Mouse (Mus musculus) hindlimb bud, embryonic 11.5 days (tissue): ENCODE results near the gene Pcf11.

ENCODE experiments used
- DNase-seq: peaks from one replicate; pipeline ENCODE4 v3.0.0-alpha.2; 2012; ENCODE audit warnings: low read depth, low spot score; ENCODE audit errors: extremely low spot score

The Pcf11 gene

DNA sequence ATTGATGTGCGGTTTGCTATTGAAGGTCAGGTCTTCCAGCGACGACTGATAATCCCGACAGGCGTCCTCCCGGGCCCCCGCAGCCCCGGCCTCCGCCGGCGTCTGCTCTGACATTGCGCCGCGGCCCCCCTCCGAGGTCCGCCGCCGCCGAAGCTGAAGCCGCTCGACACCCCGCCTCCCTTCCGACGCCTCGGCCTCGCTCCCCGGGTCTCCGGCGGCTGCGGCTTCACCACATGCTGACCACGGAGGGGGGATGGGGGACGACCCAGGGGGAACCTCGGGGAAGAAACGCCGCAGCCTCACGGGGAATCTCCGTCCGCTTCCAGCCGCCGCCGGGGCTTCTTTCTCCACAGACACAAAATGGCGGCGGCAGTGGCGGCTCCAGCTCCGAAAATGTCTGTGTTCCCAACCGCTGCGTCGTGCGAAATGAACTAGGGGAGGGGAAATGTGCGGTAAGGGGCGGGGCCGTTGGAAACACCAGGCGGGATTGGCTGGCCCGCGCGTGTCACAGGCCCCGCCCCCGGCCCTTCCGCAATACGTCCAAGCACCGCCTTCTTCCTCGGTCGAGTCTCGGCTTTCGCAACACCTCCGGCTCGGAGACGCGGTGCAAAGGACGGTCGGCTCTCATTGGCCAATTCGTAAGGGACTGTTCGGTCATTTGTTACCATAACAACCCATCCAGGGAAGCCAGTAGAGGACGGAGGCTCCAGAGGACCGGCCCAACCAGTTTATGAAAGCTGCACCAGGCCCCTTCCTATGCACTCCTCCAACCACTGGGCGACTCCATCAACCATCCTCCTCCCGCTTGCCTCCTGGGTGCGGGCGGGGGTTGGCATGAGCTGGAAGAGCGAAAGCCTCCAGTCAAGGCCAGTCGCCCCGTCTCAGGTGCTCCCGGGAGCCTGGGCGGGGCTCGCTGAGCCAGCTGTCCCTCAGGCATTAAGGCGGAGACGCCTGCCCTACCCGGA is at the start of gene Pcf11:
Pcf11 (minus strand) TSS at position 428 of the 965 bp plus-strand sequence.
- DNase-seq, result peak; percentile 96

DNA sequence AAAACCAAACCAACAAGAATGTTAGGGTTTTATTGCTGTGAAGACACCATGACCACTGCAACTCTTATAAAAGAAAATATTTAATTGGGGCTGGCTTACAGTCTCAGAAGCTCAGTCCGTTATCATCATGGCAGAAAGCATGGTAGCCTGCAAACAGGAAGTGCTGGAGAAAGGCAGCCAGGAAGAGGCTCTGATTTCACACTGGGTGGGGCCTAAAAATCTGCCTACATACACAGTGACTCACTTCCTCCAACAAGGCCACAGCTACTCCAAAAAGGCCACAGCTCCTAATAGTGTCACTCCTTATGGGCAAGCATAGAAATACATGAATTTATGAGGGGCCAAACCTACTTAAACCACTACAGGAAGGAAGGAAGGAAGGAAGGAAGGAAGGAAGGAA is 45.3 kb upstream of the Pcf11 start:
- no peak for DNase-seq

DNA sequence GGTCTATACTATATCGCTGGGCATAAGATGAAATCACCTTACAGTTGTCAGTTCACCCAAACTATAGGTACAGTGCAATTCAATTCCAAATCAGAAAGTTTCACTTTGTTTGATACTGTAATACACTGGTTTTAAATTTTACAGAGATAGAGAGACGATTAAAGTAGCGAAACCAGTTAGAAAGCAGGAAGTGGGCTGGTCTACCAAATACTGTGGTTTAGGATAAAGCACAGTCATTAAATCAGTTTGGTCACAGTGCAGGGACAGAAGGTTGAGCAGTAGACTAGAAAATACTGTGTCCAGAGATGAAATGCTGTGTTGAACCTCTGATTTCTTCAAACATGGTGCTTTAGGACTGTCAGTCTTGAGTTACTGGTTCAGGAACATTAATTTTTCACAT is 41.9 kb upstream of the Pcf11 start:
- DNase-seq, result no peak

DNA sequence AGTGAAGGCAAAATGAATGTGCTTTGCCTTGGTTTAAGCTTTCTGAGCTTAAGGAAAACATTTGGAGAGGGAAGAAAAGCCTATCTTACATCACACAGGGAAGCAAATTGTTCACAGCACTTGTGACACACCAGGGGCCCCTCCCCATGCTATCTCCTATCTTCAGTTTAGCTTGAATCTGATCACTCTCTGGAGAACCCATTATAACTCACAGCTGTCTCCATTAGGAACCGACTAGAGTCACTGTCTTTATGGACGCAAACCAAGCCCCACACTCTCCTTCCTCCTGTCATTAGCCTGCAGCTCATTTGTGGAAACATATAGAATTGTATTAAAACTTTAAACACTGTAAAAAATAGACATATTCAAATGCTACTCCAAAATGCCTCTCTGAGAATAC is 39.8 kb upstream of the Pcf11 start:
- no peak for DNase-seq

DNA sequence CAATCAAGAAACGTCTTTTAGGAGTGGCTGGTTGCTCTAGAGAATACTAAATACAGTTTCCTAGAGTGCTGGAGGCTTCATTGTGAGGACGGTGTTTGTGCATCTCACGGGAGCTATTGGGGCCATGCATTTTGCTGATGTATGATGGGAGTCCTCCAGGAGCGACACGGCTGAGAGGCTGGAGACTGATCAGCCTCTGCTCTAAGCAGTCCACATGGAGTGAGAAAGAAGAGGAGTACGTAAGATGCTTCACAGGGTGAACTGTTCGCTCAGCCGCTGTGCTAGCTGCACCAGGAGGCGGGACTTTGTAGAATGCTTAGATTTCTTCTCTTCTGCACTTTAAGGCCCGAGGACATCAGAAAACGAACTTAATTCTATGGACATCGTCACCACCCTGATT is 37.0 kb upstream of the Pcf11 start:
- DNase-seq, result no peak

DNA sequence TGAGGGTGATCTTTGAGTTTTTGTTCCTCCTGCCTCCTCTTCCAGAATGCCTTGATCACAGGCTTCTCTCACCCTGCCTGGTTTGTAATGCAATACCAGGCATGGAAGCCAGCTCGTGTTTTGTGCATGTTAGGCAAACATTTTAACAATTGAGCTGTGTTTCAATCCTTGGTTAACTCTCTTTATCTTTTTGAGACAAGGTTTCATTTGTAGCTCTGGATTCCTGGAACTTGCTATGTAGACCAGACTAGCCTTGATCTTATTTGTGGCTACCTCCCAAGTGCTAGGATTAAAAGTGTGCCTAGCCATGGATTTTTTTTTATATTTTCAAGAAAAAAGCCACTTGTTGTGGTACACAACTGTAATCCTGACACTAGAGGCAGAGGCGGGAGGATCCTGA is 35.8 kb upstream of the Pcf11 start:
- no peak for DNase-seq

DNA sequence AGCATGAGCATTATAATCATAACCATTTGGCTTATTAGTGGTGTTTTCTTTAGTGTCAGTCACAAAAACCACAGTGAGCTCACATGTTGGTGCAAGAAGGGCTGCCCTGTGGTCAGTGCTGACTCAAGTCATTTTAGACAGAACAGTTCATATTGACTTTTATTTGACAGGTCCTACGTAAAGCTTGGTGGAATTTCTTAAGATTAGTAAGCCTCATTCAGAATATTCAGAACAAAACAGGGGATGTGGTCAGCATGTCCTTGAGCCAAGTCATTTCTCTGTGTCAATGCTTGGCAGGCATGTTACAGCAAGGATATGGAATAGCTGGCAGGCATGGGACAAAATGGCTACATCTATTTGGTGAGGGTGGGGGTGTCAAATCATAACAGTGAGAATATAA is 33.9 kb upstream of the Pcf11 start:
- DNase-seq, result no peak

DNA sequence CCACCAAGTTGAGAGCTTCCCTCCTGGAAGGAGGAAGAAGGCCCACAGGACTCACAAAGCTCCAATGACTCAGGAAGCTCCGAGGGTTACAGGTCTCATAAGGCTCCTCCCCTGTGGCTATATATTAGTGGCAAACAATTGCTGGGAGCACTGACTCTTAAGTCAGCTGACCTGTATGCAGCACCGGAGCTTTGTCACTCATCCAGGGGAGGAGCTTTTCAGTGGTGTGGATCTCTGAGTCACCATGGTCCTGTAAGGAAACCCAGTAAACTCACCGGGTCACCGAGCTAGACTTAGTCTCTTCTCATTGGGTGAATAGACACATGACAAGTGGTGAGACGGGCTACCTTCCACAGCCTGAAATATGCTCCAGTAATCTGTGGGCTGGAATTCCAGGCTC is 29.0 kb upstream of the Pcf11 start:
- DNase-seq, result no peak

DNA sequence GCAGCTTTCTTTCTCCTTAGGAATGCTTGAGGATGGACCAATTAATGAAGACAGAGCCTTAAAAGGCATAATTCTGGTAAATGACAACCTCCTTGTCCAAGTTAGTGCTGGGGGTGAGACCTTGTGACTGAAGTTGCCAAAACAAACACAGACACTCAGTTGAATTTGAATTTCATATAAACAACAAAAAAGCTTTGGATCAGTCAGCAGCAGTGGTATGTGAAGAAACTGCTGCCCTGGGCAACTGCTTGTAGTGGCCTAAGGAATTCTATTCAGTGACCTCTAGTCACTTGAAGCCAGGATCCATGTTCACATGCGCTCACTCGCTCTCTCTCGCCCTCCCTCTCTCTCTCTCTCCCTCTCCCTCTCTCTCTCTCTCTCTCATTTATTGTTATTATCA is 26.7 kb upstream of the Pcf11 start:
- DNase-seq, result no peak

DNA sequence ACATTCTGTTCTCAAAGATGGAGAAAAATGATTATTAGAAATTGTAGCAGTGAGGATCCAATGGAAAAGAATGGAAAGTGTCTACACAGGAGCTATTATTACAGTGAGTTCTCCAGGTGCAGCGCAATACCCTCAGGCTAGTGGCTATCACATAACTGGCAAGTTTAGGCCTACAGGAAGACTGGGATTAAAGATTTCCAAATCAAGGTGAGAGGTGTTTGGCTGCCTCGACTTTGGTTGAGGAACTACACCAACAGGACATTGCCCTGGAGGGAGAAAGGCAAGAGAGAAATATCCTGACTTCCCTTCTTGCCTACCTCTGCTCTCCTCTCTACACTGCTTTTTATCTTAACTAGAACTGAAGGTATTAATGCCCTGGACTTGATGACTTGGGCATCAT is 19.4 kb upstream of the Pcf11 start:
- no peak for DNase-seq

DNA sequence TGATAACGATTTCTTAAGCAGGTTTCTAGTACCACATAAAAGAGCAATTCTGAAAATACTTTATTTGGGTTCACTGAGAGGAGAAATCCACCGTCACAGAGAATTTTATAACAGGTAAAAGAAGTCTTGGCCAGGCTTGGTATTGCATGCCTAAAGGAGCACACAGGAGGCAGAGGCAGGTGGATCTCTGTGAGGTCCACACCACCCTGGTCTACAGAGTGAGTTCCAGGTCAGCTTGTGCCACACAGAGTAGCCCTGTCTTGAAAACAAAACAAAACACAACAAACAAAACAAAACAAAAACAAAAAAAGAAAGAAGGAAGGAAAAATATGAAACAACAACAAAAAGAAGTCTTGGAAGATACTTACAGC is 18.6 kb upstream of the Pcf11 start:
- DNase-seq, result no peak

DNA sequence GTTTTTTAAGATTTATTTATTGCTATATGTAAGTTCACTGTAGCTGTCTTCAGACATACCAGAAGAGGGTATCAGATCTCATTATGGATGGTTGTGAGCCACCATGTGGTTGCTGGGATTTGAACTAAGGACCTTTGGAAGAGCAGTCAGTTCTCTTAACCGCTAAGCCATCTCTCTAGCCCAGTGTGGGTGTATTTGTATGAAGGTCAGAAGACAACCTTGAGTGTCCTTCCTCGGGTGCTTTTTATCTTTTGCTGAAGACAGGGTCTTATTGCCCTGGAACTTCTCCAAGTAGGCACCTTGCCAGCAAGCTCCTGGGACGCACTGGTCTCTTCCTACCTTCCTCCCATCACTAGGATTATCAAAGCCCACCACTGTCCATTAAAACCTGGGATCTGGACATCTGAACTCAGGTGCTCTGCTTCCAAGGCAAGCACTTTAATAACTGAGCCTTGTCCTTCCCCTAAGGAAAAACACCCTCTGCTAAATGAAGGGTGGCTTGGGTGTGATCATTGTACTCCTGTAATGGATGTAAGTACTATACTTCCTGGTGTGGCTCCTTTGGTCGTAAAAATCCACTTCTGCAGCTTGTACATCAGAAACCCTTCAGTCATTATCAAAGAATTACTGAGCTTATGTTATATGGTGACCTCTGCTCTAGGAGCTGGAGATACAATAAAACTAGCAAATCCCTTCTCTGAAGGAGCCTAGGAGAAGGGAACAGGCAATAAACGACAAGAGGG is 18.0 kb upstream of the Pcf11 start:
- DNase-seq, result no peak

DNA sequence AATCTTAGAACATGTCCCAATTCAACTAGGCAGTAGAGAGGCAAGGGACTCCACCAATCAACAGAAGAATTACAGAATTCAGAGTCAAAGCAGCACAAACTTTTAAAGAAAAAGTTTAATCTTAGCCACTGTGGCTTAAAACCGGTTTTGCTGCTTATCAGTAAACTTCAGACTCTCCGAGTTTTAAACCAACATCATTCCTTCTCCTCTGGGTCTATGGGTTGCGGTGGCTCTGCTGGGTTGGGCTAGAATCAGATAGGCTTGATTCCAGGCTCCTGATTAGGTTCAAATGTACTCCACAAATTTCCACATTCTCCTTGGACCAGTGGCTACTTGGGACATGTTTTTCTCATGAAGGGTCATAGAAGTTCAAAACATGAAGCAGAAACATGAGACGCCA is 7.6 kb upstream of the Pcf11 start:
- DNase-seq, result no peak

DNA sequence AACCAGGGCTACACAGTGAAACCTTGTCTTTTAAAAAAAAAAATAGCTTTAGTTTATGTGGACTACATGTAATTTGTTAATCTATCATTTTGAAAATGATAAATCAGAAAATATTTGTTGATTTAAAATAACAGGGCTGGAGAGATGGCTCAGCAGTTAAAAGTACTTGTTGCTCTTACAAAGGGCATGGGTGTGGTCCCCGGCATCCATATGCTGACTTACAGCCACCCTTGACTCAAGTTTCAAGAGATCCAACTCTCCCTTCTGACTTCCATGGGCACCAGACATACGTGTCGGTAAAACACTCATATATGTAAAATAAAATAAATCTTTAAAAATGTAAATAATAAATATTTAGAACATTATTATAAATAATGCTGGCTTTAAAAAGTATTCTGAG is 5.4 kb upstream of the Pcf11 start:
- DNase-seq, result no peak

DNA sequence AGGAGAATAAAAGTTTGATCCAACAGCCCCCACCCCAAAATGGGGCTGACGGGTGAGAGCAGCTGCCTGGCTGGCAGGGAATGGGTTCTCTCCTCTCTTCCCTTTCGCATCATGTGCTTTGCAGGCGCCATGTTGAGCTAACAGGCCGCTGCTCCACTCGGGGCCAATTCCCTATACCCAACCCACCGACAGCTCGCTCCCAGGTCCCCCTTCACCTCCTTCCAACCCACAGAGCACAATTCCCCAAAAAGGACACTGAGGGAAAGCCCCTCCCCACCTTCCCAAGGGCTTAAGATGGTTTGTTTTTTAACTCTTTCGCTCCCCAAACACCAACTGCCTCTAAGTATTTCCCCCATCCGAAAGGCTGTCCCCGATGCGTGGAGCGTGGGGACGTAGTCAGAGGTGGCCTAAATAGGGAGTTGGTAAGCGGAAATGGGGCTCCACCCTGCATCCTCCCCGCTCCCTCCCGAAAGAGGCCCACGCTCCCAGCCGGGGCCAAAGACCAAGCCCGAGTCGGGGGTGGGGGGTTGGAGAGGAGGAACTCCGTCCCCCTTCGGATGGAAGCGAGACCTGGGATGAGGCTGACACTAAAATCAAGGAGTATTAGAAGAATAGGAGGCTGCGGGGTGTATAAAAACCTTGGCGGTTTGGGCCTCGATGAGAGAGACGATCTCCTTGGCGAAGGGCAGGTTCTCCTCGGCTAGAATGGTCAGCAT is 785 bp downstream of the Pcf11 start:
- no peak for DNase-seq

DNA sequence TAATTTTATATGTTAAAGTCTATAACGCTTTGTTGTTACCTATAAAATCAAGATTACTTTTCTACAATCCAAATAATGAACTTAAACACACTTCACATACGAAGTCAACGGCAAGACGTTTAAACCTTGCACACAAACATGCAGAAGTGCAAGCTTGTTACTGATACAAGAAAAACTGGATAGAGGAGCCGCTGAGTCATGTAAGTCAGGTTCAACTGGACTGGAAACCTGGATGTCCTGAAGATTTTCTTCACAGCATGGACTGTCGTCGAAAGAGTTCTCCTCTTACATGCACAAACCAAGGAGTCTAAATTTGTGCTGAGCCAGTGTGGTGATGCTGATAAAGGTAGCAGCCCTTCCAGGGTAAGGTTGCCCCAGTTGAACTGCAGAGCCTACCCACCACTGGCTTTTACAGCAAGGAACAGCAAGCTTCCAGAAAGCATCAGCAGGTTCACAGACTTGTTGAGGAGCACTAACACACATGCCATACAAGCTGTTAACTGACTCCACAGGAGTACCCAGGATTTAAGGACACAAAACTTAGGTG is 3.4 kb downstream of the Pcf11 start:
- DNase-seq, result no peak

DNA sequence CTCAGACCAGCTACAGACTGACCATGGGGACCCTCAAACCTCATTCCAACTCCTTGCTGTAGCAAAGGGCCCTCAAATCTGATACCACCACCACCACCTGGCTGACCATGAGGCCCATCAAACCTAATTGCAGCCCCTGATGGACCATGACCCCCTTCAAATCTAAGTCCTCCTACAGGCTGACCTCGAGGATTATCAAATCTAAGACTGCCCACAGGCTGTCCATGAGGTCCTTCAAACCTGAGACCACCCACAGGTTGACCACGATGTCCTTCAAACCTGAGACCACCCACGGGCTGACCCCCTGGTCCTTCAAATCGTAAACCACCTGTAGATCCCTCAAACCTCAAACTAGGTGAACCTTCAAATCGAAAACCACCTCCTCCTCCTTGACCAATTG is 11.7 kb downstream of the Pcf11 start:
- no peak for DNase-seq

DNA sequence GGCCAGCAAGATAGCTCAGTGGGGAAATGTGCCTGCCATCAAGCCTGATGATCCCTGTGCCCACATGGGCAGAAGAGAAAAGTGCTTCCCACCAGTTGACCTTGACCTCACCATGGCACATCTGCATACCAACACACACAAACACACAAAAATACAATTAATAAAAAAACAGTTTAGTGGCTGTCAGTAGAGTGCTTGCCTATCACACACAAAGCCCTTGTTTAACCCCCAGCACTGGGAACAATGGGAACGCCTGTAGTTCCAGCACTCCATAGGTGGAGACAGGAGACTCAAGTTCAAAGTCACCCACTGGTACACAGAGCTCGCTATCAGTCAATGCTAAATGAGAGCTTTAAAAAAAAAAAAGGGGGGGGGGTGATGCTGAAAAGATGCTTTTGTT is 13.3 kb downstream of the Pcf11 start:
- no peak for DNase-seq

DNA sequence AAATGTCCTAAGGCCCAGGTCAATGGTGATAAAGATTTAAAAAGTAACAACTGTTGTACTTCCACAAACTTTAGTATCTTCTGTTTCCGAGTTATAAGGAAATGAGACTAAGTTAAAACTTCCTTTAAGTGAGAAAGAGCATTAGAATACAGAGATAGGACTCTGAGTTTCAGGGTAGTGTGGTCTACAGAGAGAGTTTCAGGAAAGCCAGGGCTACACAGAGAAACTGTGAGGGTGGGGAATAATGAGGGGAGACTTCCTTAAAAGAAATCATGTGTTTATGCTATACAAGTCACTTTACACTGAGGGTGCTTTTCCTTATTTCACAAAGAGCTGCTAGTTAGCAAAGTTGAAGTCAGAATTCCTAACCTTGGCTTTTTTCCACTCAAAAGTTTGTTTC is 16.4 kb downstream of the Pcf11 start:
- DNase-seq, result no peak

DNA sequence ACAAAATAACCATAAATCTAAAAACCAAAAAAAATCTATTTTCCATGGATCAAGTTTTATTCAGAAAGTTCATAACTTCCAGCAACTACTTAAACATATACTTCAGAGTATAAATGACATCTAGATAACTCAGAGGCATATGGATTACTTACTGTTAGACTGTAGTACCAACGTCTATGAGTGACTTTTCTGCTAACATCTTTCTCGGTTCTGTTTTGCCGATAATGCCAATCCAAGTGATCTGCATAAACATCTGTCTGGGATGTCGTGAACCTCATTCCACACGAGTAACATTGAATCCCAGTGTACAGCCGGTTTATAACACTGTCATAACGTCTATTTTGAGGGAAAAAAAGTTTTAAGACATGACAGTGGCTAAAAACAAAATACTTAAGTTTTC is 21.9 kb downstream of the Pcf11 start:
- no peak for DNase-seq

DNA sequence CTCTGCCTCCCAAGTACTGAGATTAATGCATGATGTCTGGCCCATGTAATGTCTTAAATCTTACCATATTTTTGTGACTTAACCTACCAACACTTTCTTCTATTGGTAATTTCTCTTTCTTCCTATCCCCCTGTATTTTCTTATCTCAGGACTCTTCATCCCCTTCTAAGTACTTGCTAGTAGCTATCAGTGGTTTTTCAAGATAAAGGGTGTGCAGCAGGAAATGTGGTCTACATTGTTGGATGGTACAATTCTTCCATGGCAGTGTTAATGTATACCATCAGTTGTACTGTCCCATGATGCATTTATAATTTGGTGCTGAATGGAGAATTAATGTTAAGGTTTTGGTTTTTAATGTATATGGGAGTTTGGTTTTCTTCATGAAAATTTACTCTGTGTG is 27.4 kb downstream of the Pcf11 start:
- DNase-seq, result no peak
